Mouse (Mus musculus): ENCODE measurements around the gene Acot8. TPM values are rescaled to one million over a fixed set of nuclear protein-coding genes. Genes with fewer than 3 reads are reported as not detected.
A peak's percentile ranks its signal among the peaks of the same experiment; 100 is the strongest.
"Not testable (repeated sequence)": the region's sequence is repeated elsewhere in the genome, so short reads cannot be mapped to it uniquely, and the experiment has no call there.

The Acot8 gene
- total and polyA plus RNA-seq, 2 experiments from 2014 or later, result 17.1 to 17.4 TPM

DNA sequence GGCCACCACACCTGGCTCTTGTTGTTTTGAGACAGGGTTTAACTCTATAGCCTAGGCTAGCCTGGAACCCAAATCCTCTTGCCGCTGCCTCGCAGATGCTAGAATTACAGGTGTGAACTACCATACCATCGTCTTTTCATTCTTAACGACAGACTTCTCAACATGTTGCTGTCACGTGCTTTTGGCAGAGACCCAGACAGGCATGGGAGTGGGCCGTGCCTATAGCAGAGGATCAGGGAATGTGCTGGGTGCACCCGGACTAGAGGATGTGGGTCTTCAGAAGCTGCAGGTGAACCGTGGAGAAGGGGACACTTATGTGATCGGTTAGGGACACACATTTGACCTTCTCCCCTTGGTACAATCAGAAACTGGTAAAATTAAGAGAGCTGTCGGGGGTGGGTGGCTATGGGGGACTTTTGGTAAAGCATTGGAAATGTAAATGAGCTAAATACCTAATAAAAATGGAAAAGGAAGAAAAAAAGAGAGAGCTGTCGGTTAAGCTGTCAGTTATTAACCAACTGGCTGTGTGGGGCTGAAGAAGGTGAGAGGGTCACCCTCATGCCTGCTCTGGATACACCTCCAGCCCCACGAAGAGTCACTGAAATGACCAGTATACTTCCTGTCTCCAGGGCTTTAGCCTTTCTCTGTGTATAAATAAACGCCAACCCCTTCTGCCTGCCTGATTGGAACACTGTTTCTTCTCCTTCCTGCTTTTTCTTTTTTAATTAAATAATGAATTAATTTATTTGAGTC lies 4.3 kb downstream of the Acot8 start:
- no peak overlapping the region for H3K4me2 ChIP-seq (ENCODE audit: low read depth)
- H3K9ac ChIP-seq, result no peak overlapping the region
- no peaks in the 10 kb centered on the region for H3K27me3 ChIP-seq (ENCODE audit: insufficient read depth, low read length)
- no peaks in the 10 kb centered on the region for H3K9me3 ChIP-seq (ENCODE audit: low read length)
- 88% methylated on average over 13 of the region's 13 CpGs for WGBS
- H3K4me1 ChIP-seq (ENCODE audit: insufficient read depth), result 0 out of 2 replicates have a peak, but pooled peaks cover 4% of the 10 kb centered on the region
- TF ChIP-seq CTCF (IDR thresholded peaks at IDR 0.05; ENCODE audit: low read depth), result no peak
- peaks cover 33% of the 10 kb centered on the region for H3K36me3 ChIP-seq (ENCODE audit: insufficient read depth)
- ATAC-seq, result no peak
- no peak for DNase-seq
- no peak overlapping the region for H3K27ac ChIP-seq (ENCODE audit: low read depth, low read length)
- no peak overlapping the region for H3K4me3 ChIP-seq (ENCODE audit: low read depth, low read length)

DNA sequence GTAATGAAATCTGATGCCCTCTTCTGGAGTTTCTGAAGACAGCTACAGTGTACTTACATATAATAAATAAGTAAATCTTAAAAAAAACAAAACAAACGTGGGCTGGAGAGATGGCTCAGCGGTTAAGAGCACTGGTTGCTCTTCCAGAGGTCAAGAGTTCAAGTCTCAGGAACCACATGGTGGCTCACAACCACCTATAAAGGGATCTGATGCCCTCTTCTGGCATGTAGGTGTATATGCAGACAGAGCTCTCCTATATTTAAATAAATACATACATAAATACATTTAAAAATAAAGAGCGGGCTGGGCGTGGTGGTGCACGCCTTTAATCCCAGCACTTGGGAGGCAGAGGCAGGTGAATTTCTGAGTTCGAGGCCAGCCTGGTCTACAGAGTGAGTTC lies 6.1 kb downstream of the Acot8 start:
- DNase-seq; H3K27me3 ChIP-seq (ENCODE audit: insufficient read depth, low read length); H3K27ac ChIP-seq (ENCODE audit: low read depth, low read length); H3K9me3 ChIP-seq (ENCODE audit: low read length); H3K4me2 ChIP-seq (ENCODE audit: low read depth); H3K4me1 ChIP-seq (ENCODE audit: insufficient read depth); ATAC-seq; H3K4me3 ChIP-seq (ENCODE audit: low read depth, low read length); H3K9ac ChIP-seq: not testable (repeated sequence)
- TF ChIP-seq CTCF (IDR thresholded peaks at IDR 0.05; ENCODE audit: low read depth), result peak; percentile 34; the same call in 1 of the 2 replicates
- WGBS, result 87% methylated on average over 6 of the region's 6 CpGs
- H3K36me3 ChIP-seq (ENCODE audit: insufficient read depth), result peaks cover 43% of the 10 kb centered on the region

DNA sequence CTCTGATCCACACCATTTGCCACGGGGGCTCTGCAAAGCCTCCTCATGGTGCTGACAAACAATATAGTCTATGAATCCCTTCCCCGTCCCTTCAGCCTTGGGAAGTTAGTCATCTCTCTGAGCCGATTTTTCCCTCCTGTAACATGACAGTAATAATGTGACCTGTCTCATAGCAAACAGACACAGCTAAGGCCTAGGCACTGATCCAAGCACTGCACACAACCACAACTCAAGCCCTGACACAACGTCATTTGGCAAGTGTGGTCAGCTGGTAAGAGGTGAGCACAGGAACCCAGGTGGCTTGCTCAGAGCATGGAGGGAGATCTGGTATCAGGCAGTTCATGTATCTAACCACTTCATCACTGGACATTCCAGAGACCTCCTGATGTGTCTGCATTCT lies 8.8 kb downstream of the Acot8 start:
- TF ChIP-seq CTCF (IDR thresholded peaks at IDR 0.05; ENCODE audit: low read depth), result no peak
- H3K36me3 ChIP-seq (ENCODE audit: insufficient read depth), result peaks cover 68% of the 10 kb centered on the region
- H3K4me1 ChIP-seq (ENCODE audit: insufficient read depth), result no peaks in the 10 kb centered on the region
- 84% methylated on average over 4 of the region's 4 CpGs for WGBS
- no peak overlapping the region for H3K9ac ChIP-seq
- no peak overlapping the region for H3K4me3 ChIP-seq (ENCODE audit: low read depth, low read length)
- no peak overlapping the region for H3K4me2 ChIP-seq (ENCODE audit: low read depth)
- H3K9me3 ChIP-seq (ENCODE audit: low read length), result no peaks in the 10 kb centered on the region
- no peak overlapping the region for H3K27ac ChIP-seq (ENCODE audit: low read depth, low read length)
- ATAC-seq (no peak), DNase-seq (no peak)
- no peaks in the 10 kb centered on the region for H3K27me3 ChIP-seq (ENCODE audit: insufficient read depth, low read length)

DNA sequence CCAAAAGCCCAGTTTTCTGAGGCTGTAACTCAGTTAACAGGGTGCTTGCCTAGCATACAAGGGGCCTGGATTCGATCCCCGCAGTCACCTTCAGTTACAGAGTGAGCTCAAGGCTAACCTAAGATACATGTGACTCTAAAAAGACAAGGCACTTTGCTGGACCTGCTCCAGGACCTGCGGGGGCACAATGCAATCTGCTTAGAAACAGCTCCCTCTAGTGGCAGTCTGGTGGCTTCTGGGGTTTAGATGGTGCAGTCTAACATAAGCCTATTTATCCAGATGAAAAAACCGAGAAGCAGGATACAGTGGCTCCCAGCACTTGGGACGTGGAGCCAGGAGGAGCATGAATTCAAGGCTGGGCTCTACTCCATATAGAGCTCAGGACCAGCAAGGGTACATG lies 10.4 kb downstream of the Acot8 start:
- Histone ChIP-seq H3K27me3 (ENCODE audit: insufficient read depth, low read length) (no peaks in the 10 kb centered on the region), H3K27ac (ENCODE audit: low read depth, low read length) (no peak overlapping the region), H3K9me3 (ENCODE audit: low read length) (no peaks in the 10 kb centered on the region), H3K4me2 (ENCODE audit: low read depth) (no peak overlapping the region), H3K36me3 (ENCODE audit: insufficient read depth) (peaks cover 63% of the 10 kb centered on the region), H3K4me3 (ENCODE audit: low read depth, low read length) (no peak overlapping the region), H3K4me1 (ENCODE audit: insufficient read depth) (no peaks in the 10 kb centered on the region), H3K9ac (no peak overlapping the region)
- 29% methylated on average over 5 of the region's 5 CpGs for WGBS
- DNase-seq (peak; percentile 88), ATAC-seq (peak; percentile 57)
- peak; percentile 87 for TF ChIP-seq CTCF (IDR thresholded peaks at IDR 0.05; ENCODE audit: low read depth)

DNA sequence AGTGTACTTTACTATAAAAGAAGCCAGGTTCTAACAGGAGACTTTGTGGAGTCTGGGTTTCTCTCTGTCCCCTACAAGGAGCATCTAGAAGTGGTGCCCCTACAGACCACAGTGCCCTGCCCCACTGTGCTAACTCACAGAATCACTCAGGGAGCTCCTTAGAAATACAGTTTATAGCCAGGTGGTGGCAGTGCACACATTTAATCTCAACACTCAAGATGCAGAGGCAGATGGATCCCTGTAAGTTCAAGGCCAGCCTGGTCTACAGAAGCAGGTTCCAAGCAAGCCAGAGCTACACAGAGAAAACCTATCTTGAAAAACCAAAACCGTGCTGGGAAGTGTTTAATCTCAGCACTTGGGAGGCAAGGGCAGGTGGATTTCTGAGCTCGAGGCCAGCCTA lies 10.9 kb downstream of the Acot8 start:
- no peaks in the 10 kb centered on the region for H3K27me3 ChIP-seq (ENCODE audit: insufficient read depth, low read length)
- WGBS, result 98% methylated on average over 2 of the region's 2 CpGs
- peak; percentile 42; the same call in 1 of the 2 replicates for ATAC-seq
- no peaks in the 10 kb centered on the region for H3K4me1 ChIP-seq (ENCODE audit: insufficient read depth)
- peaks cover 62% of the 10 kb centered on the region for H3K36me3 ChIP-seq (ENCODE audit: insufficient read depth)
- H3K4me3 ChIP-seq (ENCODE audit: low read depth, low read length), result no peak overlapping the region
- no peaks in the 10 kb centered on the region for H3K9me3 ChIP-seq (ENCODE audit: low read length)
- no peak for TF ChIP-seq CTCF (IDR thresholded peaks at IDR 0.05; ENCODE audit: low read depth)
- DNase-seq, result no peak
- no peak overlapping the region for H3K4me2 ChIP-seq (ENCODE audit: low read depth)
- no peak overlapping the region for H3K9ac ChIP-seq
- no peak overlapping the region for H3K27ac ChIP-seq (ENCODE audit: low read depth, low read length)

DNA sequence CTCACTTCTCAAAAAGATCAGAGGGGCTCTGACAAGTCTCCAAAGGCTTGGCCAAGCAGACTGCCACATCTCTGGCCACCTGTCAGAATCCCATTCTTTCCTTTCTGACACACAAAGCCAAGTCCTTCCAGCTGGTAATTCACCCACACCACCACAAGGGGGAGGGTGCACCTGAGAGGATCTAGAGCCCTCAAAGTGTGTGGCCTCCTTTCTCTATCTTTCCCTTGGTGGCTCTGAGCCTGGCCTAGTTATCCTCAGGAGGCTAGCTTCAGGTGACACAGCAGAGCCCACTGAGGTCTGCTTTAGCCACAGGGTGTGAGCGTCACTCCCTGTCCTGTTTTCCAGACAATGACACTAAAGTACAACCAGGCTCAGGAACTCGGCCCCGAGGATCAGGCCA lies 11.4 kb downstream of the Acot8 start:
- Histone ChIP-seq H3K4me3 (ENCODE audit: low read depth, low read length) (no peak overlapping the region), H3K27me3 (ENCODE audit: insufficient read depth, low read length) (no peaks in the 10 kb centered on the region), H3K4me1 (ENCODE audit: insufficient read depth) (no peaks in the 10 kb centered on the region), H3K36me3 (ENCODE audit: insufficient read depth) (peaks cover 62% of the 10 kb centered on the region), H3K9ac (no peak overlapping the region), H3K9me3 (ENCODE audit: low read length) (no peaks in the 10 kb centered on the region), H3K4me2 (ENCODE audit: low read depth) (no peak overlapping the region), H3K27ac (ENCODE audit: low read depth, low read length) (no peak overlapping the region)
- TF ChIP-seq CTCF (IDR thresholded peaks at IDR 0.05; ENCODE audit: low read depth), result peak; percentile 73
- WGBS, result 81% methylated on average over 3 of the region's 3 CpGs
- no peak for DNase-seq
- ATAC-seq, result peak; percentile 15; the same call in 1 of the 2 replicates

DNA sequence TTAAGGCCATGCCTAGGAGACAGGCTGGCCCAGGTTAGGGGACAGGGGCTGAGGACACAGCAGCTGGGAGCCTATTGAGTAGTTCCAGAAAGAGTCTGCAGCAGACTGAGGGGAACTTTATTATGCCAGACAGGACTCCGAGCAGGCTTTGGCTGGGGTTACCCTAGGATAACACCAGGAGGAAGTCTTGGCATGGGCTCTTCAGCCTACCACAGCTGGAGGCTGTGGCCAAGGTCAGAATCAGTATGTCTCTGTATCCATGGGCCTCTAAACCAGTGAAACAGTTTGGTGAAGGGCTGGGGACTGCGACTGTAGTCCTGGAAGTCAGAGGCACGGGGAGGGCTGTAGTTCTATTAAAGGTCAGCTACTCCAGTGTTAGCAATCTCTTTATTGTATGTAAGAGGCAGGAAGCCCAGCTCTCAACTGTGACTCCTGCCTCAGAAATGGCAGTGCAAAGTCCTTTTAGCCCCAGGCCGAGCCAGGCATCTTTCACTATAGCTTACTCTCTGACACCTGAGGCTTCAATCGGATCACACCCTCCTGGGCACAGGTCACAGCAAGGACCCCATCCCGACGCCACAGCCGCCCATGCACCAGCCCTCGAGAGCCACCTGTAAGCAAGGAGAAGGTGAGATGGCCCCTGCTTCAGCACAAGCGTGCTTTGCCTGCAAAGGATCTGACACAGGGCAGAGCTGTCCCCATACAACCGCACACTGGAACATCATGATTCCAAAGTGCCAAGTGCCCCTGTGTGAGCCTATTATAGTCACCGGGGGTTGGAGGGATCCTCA lies 12.1 kb downstream of the Acot8 start:
- DNase-seq (no peak), ATAC-seq (no peak)
- no peak for TF ChIP-seq CTCF (IDR thresholded peaks at IDR 0.05; ENCODE audit: low read depth)
- Histone ChIP-seq H3K9ac (no peak overlapping the region), H3K9me3 (ENCODE audit: low read length) (no peaks in the 10 kb centered on the region), H3K4me3 (ENCODE audit: low read depth, low read length) (no peak overlapping the region), H3K36me3 (ENCODE audit: insufficient read depth) (peaks cover 58% of the 10 kb centered on the region), H3K27me3 (ENCODE audit: insufficient read depth, low read length) (no peaks in the 10 kb centered on the region), H3K4me1 (ENCODE audit: insufficient read depth) (no peaks in the 10 kb centered on the region), H3K27ac (ENCODE audit: low read depth, low read length) (no peak overlapping the region), H3K4me2 (ENCODE audit: low read depth) (no peak overlapping the region)
- 93% methylated on average over 12 of the region's 12 CpGs for WGBS

Data from forebrain, postnatal 0 days (tissue).